Mouse (Mus musculus) embryo, embryonic 10.5 days (tissue): ENCODE results near the gene Olfr1370.
A peak's percentile ranks its signal among the peaks of the same experiment; 100 is the strongest.
"Not testable (repeated sequence)": the region's sequence is repeated elsewhere in the genome, so short reads cannot be mapped to it uniquely, and the experiment has no call there.

ENCODE experiments used
- DNase-seq: peaks from one replicate; pipeline ENCODE4 v3.0.0-alpha.2; 2015; ENCODE audit warnings: low spot score

The Olfr1370 gene

DNA sequence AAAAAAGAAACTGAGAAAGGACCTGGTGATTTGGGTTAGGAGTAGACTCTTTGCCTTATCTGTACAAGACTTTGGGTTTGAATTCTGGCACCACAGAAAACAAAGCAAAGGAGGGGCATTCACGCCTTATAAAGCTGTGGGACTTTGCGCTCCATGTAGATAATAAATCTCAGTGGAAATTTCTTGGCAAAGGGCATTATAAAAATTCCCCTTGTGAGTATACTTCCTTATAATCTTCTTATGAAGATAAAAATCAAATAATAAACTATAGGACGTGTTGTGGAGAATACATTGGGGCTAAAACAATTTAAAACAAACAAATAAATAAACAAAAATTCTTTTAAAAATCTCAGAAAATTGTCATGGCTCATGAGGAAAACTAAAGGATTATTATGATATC, at the start of gene Olfr1370:
Gene Olfr1370 (minus strand): TSS at position 101 of the 400 bp plus-strand sequence.
- DNase-seq: no peak

DNA sequence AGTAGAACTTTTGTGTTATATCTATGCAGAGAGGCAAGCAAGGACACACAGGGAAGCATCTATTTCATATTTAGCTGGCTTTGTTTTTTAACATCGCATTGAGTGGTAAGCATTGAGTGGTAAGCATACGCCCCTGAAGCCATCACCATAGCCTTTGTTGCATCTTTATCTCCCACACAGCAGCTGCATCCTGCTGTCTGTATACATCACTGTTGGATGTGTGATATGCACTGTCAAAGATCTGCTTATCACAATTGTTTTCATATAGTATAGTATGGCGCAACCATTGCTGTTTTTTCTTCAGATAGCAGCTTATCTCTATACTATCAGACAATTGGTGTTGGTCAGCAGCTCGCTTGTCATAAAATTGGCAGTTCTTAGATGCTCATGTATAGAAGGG, 39.4 kb upstream of the Olfr1370 start:
- no peak for DNase-seq

DNA sequence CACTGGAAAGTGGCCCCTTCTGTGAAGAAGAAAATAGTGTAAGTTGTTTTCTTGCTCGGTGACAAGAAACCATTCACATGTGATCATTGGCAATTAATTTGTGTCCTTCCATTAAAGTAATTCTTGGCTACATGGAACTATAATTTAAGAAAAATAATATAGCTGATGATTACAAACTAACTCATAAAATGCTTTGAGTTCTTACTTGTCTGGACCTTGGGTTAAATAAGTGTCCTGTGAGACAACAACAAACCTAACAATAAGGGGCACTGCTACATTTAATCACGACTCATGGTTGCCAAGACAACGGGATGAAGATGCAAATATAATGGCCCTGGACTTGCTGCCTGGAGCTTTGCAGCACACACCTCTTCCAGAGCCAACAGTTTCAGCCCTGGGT, 36.4 kb upstream of the Olfr1370 start, which contains the start of gene Olfr1369-ps1:
Gene Olfr1369-ps1 (plus strand): TSS at position 301 of the 400 bp plus-strand sequence.
- not testable (repeated sequence) for DNase-seq

DNA sequence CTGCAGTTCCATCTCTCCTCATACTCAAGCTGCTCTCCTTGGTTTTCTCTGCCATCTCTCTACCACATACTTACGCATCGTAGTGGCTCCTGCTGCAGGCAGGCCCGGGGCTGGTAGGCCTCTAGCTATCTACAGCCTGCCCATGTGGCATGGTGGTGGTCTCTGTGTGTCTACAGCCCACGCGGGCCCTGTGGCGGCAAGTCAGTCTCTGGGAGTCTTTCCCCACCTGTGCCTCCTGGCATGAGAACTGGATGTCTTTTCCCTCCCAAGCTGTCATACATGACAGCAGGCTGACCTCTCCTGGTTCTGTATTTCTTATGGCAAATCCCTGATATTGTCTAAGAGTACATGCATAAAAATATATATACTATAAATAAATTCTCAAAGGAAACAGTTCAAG, 35.7 kb upstream of the Olfr1370 start:
- DNase-seq: no peak

DNA sequence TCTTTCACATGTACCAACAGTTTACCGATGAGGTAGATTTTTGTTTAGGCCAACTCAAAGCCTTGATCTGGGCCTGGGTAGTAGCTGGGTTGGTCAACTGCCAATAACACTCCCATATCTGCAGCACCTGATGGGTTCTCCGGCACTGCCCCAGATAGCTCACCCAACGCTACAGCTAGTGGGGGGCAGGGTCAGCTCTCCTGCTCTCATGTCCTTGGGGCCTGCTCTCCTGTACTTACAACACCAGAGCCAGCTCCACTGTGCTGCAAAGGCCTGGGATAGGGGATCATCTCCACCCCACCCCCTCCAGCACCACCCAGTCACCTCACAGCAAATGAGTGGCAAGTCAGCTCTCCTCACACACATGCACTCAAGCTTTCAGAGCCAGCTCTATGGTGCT, 35.0 kb upstream of the Olfr1370 start:
- DNase-seq: no peak

DNA sequence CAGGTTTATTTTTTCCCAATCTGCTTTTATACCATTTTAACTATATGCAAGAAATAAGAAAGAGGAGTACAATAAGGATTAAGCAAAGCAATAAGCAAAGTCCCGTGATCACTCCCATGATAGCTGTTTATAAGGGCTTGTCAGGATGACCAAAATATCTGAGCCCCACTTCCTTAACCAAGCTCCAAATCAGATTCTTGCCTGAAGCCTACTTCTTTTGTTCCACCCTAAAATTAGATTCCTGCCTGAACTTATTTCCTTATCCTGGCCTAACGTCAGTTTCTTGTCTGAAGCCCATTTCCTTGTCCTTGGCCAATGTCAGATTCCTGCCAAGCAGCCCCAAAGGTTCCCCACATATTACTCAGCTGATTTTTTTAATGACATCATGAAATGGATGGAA, 7.9 kb upstream of the Olfr1370 start:
- no peak for DNase-seq

DNA sequence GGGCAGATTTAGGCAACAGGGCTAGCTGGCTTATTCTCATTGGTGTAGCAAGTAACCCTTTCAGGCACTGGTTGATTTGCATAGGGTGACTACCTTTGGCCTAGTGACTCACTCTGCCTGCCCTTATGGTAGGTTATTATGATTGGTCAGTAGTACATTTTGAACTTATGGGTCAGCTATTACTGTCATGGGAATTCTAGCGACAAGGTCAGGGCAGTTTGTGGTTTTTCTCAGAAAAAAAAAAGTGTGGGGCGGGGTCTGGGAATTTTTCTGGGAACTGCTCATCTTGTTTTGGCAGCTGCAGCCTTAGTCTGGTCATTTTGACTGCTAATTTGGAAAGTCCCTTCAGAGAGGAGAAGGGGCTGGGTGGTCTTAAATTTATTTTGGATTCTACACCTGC, 8.7 kb downstream of the Olfr1370 start:
- no peak for DNase-seq

DNA sequence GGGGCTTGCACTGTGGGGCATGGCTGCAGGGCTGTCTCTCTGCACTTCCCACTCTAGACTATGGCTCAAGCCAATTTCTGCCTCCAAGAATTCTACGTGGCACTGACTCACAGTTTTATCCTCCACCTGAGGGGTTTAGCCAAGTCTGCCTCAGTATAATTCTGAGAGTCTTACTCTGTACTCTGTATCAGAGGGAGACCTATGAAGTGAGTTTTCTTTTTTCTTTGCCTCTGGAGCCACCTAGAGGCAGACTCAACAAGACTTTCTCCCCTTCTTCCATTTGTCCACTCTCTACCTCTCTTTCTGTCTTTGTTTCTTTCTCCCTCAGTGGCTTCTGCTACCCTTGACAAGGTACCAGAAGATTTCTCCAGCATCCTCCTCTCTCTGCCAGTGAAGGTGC, 24.6 kb downstream of the Olfr1370 start:
- peak; percentile 47 for DNase-seq

DNA sequence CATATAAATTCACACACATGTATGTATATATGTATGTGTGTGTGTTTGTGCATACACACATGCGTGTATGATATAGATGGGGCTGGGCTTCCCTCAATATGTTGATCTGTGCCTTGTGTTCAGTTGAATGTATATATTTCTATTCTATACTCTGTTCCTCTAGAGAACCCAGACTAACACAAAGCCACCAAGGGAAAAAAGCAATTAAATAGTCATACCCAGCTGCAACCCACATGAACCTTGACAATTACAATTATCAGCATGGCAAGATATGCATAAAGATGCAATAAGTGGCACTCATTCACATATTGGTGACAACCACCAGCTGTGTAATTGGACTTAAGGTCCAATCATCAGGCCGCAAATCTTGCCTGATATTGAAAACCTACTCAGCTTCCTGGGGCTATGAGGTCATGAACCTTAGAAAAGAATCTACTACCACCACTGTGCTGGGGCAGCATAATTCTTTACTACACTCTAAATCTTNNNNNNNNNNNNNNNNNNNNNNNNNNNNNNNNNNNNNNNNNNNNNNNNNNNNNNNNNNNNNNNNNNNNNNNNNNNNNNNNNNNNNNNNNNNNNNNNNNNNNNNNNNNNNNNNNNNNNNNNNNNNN, 34.1 kb downstream of the Olfr1370 start:
- DNase-seq: peak; percentile 24

DNA sequence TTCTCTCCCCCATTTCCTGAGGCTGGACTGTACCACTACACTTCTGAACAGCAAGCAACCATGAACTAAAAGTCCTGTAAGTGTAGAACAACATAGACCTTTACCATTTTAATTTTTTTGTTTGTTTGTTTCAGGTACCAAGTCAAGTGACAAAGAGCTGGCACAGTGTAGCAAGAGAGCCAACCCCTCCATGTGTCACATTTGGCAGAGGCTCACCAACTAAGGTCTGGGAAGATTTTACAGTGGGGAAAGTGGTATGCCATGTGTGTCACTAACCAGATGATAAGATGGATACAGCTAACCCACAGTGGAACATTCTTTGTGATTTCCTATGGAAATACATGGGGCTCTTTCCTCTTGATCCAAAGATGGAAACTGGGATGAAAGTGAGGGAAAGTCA, 38.8 kb downstream of the Olfr1370 start:
- DNase-seq: no peak

DNA sequence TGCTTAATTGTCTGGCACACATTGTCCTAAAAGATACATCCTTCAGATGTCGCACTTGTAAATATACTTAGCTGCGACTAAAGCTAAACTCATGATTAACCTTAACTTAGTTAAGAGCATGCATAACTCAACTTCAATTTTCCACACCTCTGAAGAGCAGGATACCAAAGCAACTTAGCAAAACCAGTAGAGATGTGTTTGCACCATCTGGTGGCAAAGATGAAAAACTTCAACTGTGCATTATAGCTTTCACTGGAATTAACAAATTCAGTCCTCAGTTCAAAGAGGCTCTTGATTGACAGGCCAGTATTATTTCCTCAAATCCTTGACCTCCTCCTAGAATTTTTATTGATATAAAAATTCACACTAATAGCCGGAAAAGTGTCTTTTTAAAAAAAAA, 39.7 kb downstream of the Olfr1370 start:
- DNase-seq: peak; percentile 31

DNA sequence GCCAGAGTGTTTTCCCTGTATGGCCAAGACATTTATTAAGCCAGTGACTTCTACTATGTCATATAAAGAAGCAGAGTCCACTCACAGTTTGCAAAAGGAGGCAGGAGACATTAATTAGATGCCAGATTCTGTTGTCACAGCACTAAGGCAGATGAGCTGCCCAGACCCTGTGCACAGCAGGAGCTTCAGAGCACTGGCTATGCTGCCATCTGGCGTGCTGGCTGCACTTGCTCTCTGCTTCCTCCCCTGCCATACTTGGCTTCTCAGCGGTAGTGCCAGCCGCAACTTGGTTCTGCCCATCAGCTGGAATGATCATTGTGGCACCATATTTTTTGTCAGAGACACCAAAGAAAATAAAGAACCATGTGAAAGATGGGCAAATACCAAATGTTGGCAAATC, 41.6 kb downstream of the Olfr1370 start:
- DNase-seq: no peak

DNA sequence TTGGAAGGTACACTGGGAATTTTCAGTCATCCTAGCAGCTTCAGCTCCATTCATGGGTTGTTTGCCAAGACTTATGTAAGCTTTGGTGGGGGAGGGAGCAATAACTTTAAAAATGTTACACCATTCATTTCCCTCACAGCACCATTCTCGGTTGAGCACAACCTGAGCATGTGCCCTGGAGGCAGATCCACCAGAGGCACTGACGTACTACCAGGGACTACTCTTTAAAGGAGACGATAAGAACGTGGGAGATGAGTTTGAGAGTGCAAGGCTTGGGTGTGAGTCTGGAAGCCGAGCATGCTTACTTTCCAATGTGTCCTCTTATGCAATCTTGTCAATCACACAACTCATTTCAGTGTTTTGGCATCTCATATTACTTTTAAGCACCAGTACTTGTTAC, 49.9 kb downstream of the Olfr1370 start:
- no peak for DNase-seq
